Mouse (Mus musculus): Measurements from ENCODE around the gene Mospd3. TPM values are rescaled to one million over a fixed set of nuclear protein-coding genes. Genes with fewer than 3 reads are reported as not detected.

Mospd3 gene
- polyA plus RNA-seq, 1 experiment, result 20.3 TPM

- H3K4me3 ChIP-seq (ENCODE audit: low read depth, low read length), result no peak overlapping the region
- no peaks in the 10 kb centered on the region for H3K9me3 ChIP-seq (replicated peaks; ENCODE audit: control insufficient read depth, insufficient read depth, low read length, poor library complexity, severe bottlenecking)
- H3K4me1 ChIP-seq (ENCODE audit: control insufficient read depth, insufficient read depth, low read length), result no peaks in the 10 kb centered on the region
- H3K36me3 ChIP-seq (ENCODE audit: control insufficient read depth, insufficient read depth, low read length, poor library complexity, severe bottlenecking), result no peaks in the 10 kb centered on the region
- no peak overlapping the region for H3K9ac ChIP-seq (ENCODE audit: low read depth, poor library complexity, severe bottlenecking)
- H3K27ac ChIP-seq (ENCODE audit: insufficient read depth, low read length), result no peak overlapping the region
- no peaks in the 10 kb centered on the region for H3K27me3 ChIP-seq (ENCODE audit: control insufficient read depth, insufficient read depth, low read length, poor library complexity, severe bottlenecking)
- no peak for TF ChIP-seq POLR2A (IDR thresholded peaks at IDR 0.05; ENCODE audit: insufficient read depth, low read length)
- no peak for TF ChIP-seq CTCF (IDR thresholded peaks at IDR 0.05; ENCODE audit: low read depth, low read length)
- TF ChIP-seq EP300 (IDR thresholded peaks at IDR 0.05; ENCODE audit: insufficient read depth, low read depth, low read length), result no peak
These were observed 20.6 kb downstream of the Mospd3 start for GRCm38 (mm10) chr5:137580246-137580645.

- Histone ChIP-seq H3K27ac (ENCODE audit: insufficient read depth, low read length) (no peak overlapping the region), H3K9me3 (replicated peaks; ENCODE audit: control insufficient read depth, insufficient read depth, low read length, poor library complexity, severe bottlenecking) (no peaks in the 10 kb centered on the region), H3K9ac (ENCODE audit: low read depth, poor library complexity, severe bottlenecking) (no peak overlapping the region), H3K4me3 (ENCODE audit: low read depth, low read length) (peak overlapping the region; percentile 32), H3K27me3 (ENCODE audit: control insufficient read depth, insufficient read depth, low read length, poor library complexity, severe bottlenecking) (no peaks in the 10 kb centered on the region), H3K36me3 (ENCODE audit: control insufficient read depth, insufficient read depth, low read length, poor library complexity, severe bottlenecking) (no peaks in the 10 kb centered on the region), H3K4me1 (ENCODE audit: control insufficient read depth, insufficient read depth, low read length) (no peaks in the 10 kb centered on the region)
- TF ChIP-seq EP300 (IDR thresholded peaks at IDR 0.05; ENCODE audit: insufficient read depth, low read depth, low read length) (no peak), POLR2A (IDR thresholded peaks at IDR 0.05; ENCODE audit: insufficient read depth, low read length) (no peak), CTCF (IDR thresholded peaks at IDR 0.05; ENCODE audit: low read depth, low read length) (peak; percentile 35)
These were observed 26.4 kb downstream of the Mospd3 start for GRCm38 (mm10) chr5:137574470-137574901.

GRCm38 (mm10) chr5:137570691-137571586, 29.9 kb downstream of the Mospd3 start:
- H3K9me3 ChIP-seq (replicated peaks; ENCODE audit: control insufficient read depth, insufficient read depth, low read length, poor library complexity, severe bottlenecking), result no peaks in the 10 kb centered on the region
- H3K4me1 ChIP-seq (ENCODE audit: control insufficient read depth, insufficient read depth, low read length), result no peaks in the 10 kb centered on the region
- H3K36me3 ChIP-seq (ENCODE audit: control insufficient read depth, insufficient read depth, low read length, poor library complexity, severe bottlenecking), result no peaks in the 10 kb centered on the region
- no peak overlapping the region for H3K9ac ChIP-seq (ENCODE audit: low read depth, poor library complexity, severe bottlenecking)
- no peak overlapping the region for H3K4me3 ChIP-seq (ENCODE audit: low read depth, low read length)
- H3K27me3 ChIP-seq (ENCODE audit: control insufficient read depth, insufficient read depth, low read length, poor library complexity, severe bottlenecking), result no peaks in the 10 kb centered on the region
- H3K27ac ChIP-seq (ENCODE audit: insufficient read depth, low read length), result no peak overlapping the region
- TF ChIP-seq CTCF (IDR thresholded peaks at IDR 0.05; ENCODE audit: low read depth, low read length) (no peak), POLR2A (IDR thresholded peaks at IDR 0.05; ENCODE audit: insufficient read depth, low read length) (no peak), EP300 (IDR thresholded peaks at IDR 0.05; ENCODE audit: insufficient read depth, low read depth, low read length) (no peak)

GRCm38 (mm10) chr5:137570181-137570580, 30.7 kb downstream of the Mospd3 start:
- Histone ChIP-seq H3K4me1 (ENCODE audit: control insufficient read depth, insufficient read depth, low read length) (no peaks in the 10 kb centered on the region), H3K36me3 (ENCODE audit: control insufficient read depth, insufficient read depth, low read length, poor library complexity, severe bottlenecking) (no peaks in the 10 kb centered on the region), H3K27ac (ENCODE audit: insufficient read depth, low read length) (no peak overlapping the region), H3K9ac (ENCODE audit: low read depth, poor library complexity, severe bottlenecking) (no peak overlapping the region), H3K27me3 (ENCODE audit: control insufficient read depth, insufficient read depth, low read length, poor library complexity, severe bottlenecking) (no peaks in the 10 kb centered on the region), H3K9me3 (replicated peaks; ENCODE audit: control insufficient read depth, insufficient read depth, low read length, poor library complexity, severe bottlenecking) (no peaks in the 10 kb centered on the region), H3K4me3 (ENCODE audit: low read depth, low read length) (no peak overlapping the region)
- TF ChIP-seq POLR2A (IDR thresholded peaks at IDR 0.05; ENCODE audit: insufficient read depth, low read length) (no peak), EP300 (IDR thresholded peaks at IDR 0.05; ENCODE audit: insufficient read depth, low read depth, low read length) (no peak), CTCF (IDR thresholded peaks at IDR 0.05; ENCODE audit: low read depth, low read length) (no peak)

GRCm38 (mm10) chr5:137569665-137570064, 31.2 kb downstream of the Mospd3 start, which contains the start of gene Tfr2:
Tfr2 (plus strand) TSS chr5:137569840.
- no peak within 1 kb of the TSS for H3K4me3 ChIP-seq (ENCODE audit: low read depth, low read length)
- TF ChIP-seq EP300 (IDR thresholded peaks at IDR 0.05; ENCODE audit: insufficient read depth, low read depth, low read length) (no peak), CTCF (IDR thresholded peaks at IDR 0.05; ENCODE audit: low read depth, low read length) (no peak), POLR2A (IDR thresholded peaks at IDR 0.05; ENCODE audit: insufficient read depth, low read length) (no peak)
- H3K9ac ChIP-seq (ENCODE audit: low read depth, poor library complexity, severe bottlenecking), result no peak within 1 kb of the TSS
- no peaks in the 10 kb centered on the region for H3K27me3 ChIP-seq (ENCODE audit: control insufficient read depth, insufficient read depth, low read length, poor library complexity, severe bottlenecking)
- H3K4me1 ChIP-seq (ENCODE audit: control insufficient read depth, insufficient read depth, low read length), result no peaks in the 10 kb centered on the region
- no peak within 1 kb of the TSS for H3K27ac ChIP-seq (ENCODE audit: insufficient read depth, low read length)
- H3K9me3 ChIP-seq (replicated peaks; ENCODE audit: control insufficient read depth, insufficient read depth, low read length, poor library complexity, severe bottlenecking), result no peaks in the 10 kb centered on the region
- H3K36me3 ChIP-seq (ENCODE audit: control insufficient read depth, insufficient read depth, low read length, poor library complexity, severe bottlenecking), result no peaks in the 10 kb centered on the region

- Histone ChIP-seq H3K9ac (ENCODE audit: low read depth, poor library complexity, severe bottlenecking) (no peak overlapping the region), H3K9me3 (replicated peaks; ENCODE audit: control insufficient read depth, insufficient read depth, low read length, poor library complexity, severe bottlenecking) (no peaks in the 10 kb centered on the region), H3K4me1 (ENCODE audit: control insufficient read depth, insufficient read depth, low read length) (no peaks in the 10 kb centered on the region), H3K27me3 (ENCODE audit: control insufficient read depth, insufficient read depth, low read length, poor library complexity, severe bottlenecking) (no peaks in the 10 kb centered on the region), H3K4me3 (ENCODE audit: low read depth, low read length) (no peak overlapping the region), H3K27ac (ENCODE audit: insufficient read depth, low read length) (no peak overlapping the region), H3K36me3 (ENCODE audit: control insufficient read depth, insufficient read depth, low read length, poor library complexity, severe bottlenecking) (no peaks in the 10 kb centered on the region)
- TF ChIP-seq POLR2A (IDR thresholded peaks at IDR 0.05; ENCODE audit: insufficient read depth, low read length) (no peak), EP300 (IDR thresholded peaks at IDR 0.05; ENCODE audit: insufficient read depth, low read depth, low read length) (no peak), CTCF (IDR thresholded peaks at IDR 0.05; ENCODE audit: low read depth, low read length) (no peak)
These were observed 31.8 kb downstream of the Mospd3 start for GRCm38 (mm10) chr5:137569031-137569430.
